Mouse (Mus musculus): ENCODE results near the gene Scube1.

DNA sequence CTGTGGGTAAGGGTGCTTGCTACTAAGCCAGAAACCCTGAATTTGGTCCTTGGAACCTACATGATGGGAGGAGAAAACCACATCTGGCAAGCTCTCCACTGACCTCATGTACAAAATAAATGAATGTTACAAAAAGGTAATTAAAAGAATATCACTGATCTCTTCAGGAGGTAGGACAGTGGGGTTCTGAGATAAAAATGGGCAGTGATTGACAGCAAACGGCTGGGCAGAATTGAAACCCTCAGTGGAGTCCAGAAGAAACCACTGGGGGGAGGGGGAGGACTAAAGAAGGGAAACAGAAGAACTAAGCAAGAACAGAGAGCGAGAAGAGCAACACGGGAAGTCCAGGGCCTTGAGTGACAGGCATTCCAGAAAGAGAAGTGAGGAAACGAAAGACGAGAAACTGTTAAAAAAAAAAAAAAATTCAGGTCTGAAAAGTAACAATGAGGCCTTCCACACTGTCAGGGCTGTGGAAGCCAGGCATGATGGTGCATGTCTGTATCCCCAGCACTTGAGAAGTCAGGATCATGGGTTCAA, 163.8 kb downstream of the Scube1 start:
- no peak for TF ChIP-seq CTCF (IDR thresholded peaks at IDR 0.05; ENCODE audit: low read depth)
- no peak for TF ChIP-seq EP300 (IDR thresholded peaks at IDR 0.05; ENCODE audit: low read depth)
